Mouse (Mus musculus) stomach, embryonic 16.5 days (tissue): ENCODE data around the gene Serpina3m. TPM values are rescaled to one million over a fixed set of nuclear protein-coding genes. Genes with fewer than 3 reads are reported as not detected.

Source experiments
- ATAC-seq: fragments of 200-750 bp; cut with Nextera tagmentation; 2 replicates; pipeline ENCODE4 v1.8.0; 2017; ENCODE audit warnings: moderate number of reproducible peaks, moderate TSS enrichment; ENCODE audit not compliant: insufficient read depth, low FRiP score
- H3K27ac ChIP-seq: fragments of 300-500 bp; sonication (generic); 2 replicates; pipeline ENCODE4 v1.5.1; 2014; ENCODE audit warnings: low read length
- H3K27me3 ChIP-seq: fragments of 300-500 bp; sonication (generic); 2 replicates; pipeline ENCODE4 v1.6.1; 2014; ENCODE audit warnings: low read length, control low read depth, mixed read lengths; ENCODE audit not compliant: control insufficient read depth, insufficient read depth
- H3K36me3 ChIP-seq: fragments of 300-500 bp; sonication (generic); 2 replicates; pipeline ENCODE4 v1.6.1; 2014; ENCODE audit warnings: low read length; ENCODE audit not compliant: control insufficient read depth, insufficient read depth
- H3K4me1 ChIP-seq: fragments of 300-500 bp; sonication (generic); 2 replicates; pipeline ENCODE4 v1.6.1; 2014; ENCODE audit warnings: low read length, control low read depth, mixed read lengths; ENCODE audit not compliant: control insufficient read depth, insufficient read depth
- H3K4me2 ChIP-seq: fragments of 300-500 bp; sonication (generic); 2 replicates; pipeline ENCODE4 v1.6.1; 2014; ENCODE audit warnings: low read depth, low read length, mixed read lengths
- H3K4me3 ChIP-seq: fragments of 300-500 bp; sonication (generic); replicated peaks from 2 replicates; pipeline ENCODE4 v1.5.1; 2014; ENCODE audit warnings: mild to moderate bottlenecking, low read length
- H3K9ac ChIP-seq: fragments of 300-500 bp; sonication (generic); 2 replicates; pipeline ENCODE4 v1.6.1; 2014; ENCODE audit warnings: low read length
- H3K9me3 ChIP-seq: fragments of 300-500 bp; sonication (generic); replicated peaks from 2 replicates; pipeline ENCODE4 v1.6.1; 2016; ENCODE audit warnings: low read length, control low read depth; ENCODE audit not compliant: control insufficient read depth
- WGBS: fragments of 180-500 bp; shearing (Covaris S2); extraction: QIAGEN DNeasy Blood & Tissue Kit; methylation state at CpG from one replicate; pipeline ENCODE4 v1.1.7; 2014; 5-methylcytosine and 5-hydroxymethylcytosine counted together
- polyA plus RNA-seq: library from polyadenylated mRNA; unstranded; fragments of >200 nt; fragmentation: Nextera tagmentation; extraction: Ambion mirVana; gene quantifications from 2 replicates; pipeline ENCODE4 v1.2.1, GENCODE M21; 2015

The Serpina3m gene
- polyA plus RNA-seq, 1 experiment from 2014 or later: not detected

GRCm38 (mm10) chr12:104433951-104434735 lies 95.9 kb downstream of the Serpina3m start:
- ATAC-seq: no peak
- no peaks in the 10 kb centered on the region for H3K4me1 ChIP-seq
- no peaks in the 10 kb centered on the region for H3K27me3 ChIP-seq
- no peak overlapping the region for H3K4me3 ChIP-seq
- no peaks in the 10 kb centered on the region for H3K36me3 ChIP-seq
- peak overlapping the region; percentile 12; the same call in 1 of the 2 replicates for H3K4me2 ChIP-seq
- H3K9me3 ChIP-seq: no peaks in the 10 kb centered on the region
- H3K27ac ChIP-seq: no peak overlapping the region
- no peak overlapping the region for H3K9ac ChIP-seq
- WGBS: 64% methylated on average over 20 of the region's 20 CpGs

GRCm38 (mm10) chr12:104440087-104440760 lies 101.9 kb downstream of the Serpina3m start:
- no peak for ATAC-seq
- Histone ChIP-seq H3K4me1 (peaks cover 4% of the 10 kb centered on the region; the same call in 1 of the 2 replicates), H3K27me3 (no peaks in the 10 kb centered on the region; the same call in 1 of the 2 replicates), H3K4me2 (no peak overlapping the region), H3K27ac (no peak overlapping the region), H3K9ac (peak overlapping the region; percentile 60), H3K9me3 (no peaks in the 10 kb centered on the region), H3K36me3 (no peaks in the 10 kb centered on the region), H3K4me3 (no peak overlapping the region)
- WGBS: 11% methylated on average over 22 of the region's 22 CpGs

GRCm38 (mm10) chr12:104443716-104444115 lies 105.4 kb downstream of the Serpina3m start:
- WGBS: 82% methylated on average over 11 of the region's 11 CpGs
- Histone ChIP-seq H3K4me1 (peaks cover 4% of the 10 kb centered on the region; the same call in 1 of the 2 replicates), H3K27ac (no peak overlapping the region), H3K4me3 (no peak overlapping the region), H3K9ac (no peak overlapping the region), H3K9me3 (no peaks in the 10 kb centered on the region), H3K27me3 (no peaks in the 10 kb centered on the region; the same call in 1 of the 2 replicates), H3K4me2 (no peak overlapping the region), H3K36me3 (no peaks in the 10 kb centered on the region)
- ATAC-seq: no peak

Other genes with a start within 250 kb of the Serpina3m start
- gene Serpina5, start 237.4 kb upstream of the Serpina3m start, polyA plus RNA-seq: not detected in 2 replicates
- gene Serpina3a, start 225.8 kb upstream of the Serpina3m start, polyA plus RNA-seq: not detected in 2 replicates
- gene Serpina3b, start 210.5 kb upstream of the Serpina3m start, polyA plus RNA-seq: not detected in 2 replicates
- gene Serpina3c, start 184.6 kb upstream of the Serpina3m start, polyA plus RNA-seq: not detected in 2 replicates
- gene Serpina3f, start 123.9 kb upstream of the Serpina3m start, polyA plus RNA-seq: 0.15 TPM in 1 of 2 replicates, not detected in the other
- gene Serpina3g, start 102.2 kb upstream of the Serpina3m start, polyA plus RNA-seq: 1.7 and 2.0 TPM in 2 replicates
- 0.13 TPM in 1 of 2 replicates, not detected in the other for gene Serpina3i, start 75.4 kb upstream of the Serpina3m start, polyA plus RNA-seq
- gene Serpina3j, start 23.9 kb upstream of the Serpina3m start, polyA plus RNA-seq: not detected in 2 replicates
- not detected in 2 replicates for gene Serpina3k, start within 50 bp of the Serpina3m start, polyA plus RNA-seq
- gene Serpina3n, start 68.2 kb downstream of the Serpina3m start, polyA plus RNA-seq: 0.06 TPM in 1 of 2 replicates, not detected in the other
- 0.62 TPM in 1 of 2 replicates, not detected in the other for gene Gsc, start 134.8 kb downstream of the Serpina3m start, polyA plus RNA-seq